Mouse (Mus musculus) bone marrow macrophage, adult 2 months (primary cell): ENCODE results near the gene Lamp1. TPM values are rescaled to one million over a fixed set of nuclear protein-coding genes. Genes with fewer than 3 reads are reported as not detected.

ENCODE experiments used
- H3K27ac ChIP-seq: 2 replicates; pipeline ENCODE4 v1.5.1; 2012; ENCODE audit warnings: low read depth, low read length; ENCODE audit not compliant: insufficient read depth
- H3K4me1 ChIP-seq: 2 replicates; pipeline ENCODE4 v1.6.1; 2012; ENCODE audit warnings: low read length; ENCODE audit not compliant: control insufficient read depth, insufficient read depth
- H3K4me3 ChIP-seq: 2 replicates; pipeline ENCODE4 v1.5.1; 2012; ENCODE audit warnings: mild to moderate bottlenecking, low read length, moderate library complexity; ENCODE audit not compliant: insufficient read depth
- CTCF ChIP-seq: IDR thresholded peaks from 2 replicates; pipeline ENCODE4 v1.5.1; 2012; ENCODE audit warnings: low read depth, mild to moderate bottlenecking, low read length, moderate library complexity
- POLR2A ChIP-seq: IDR thresholded peaks from 2 replicates; pipeline ENCODE4 v1.6.1; 2012; ENCODE audit warnings: mild to moderate bottlenecking, low read depth, low read length, borderline replicate concordance
- polyA plus RNA-seq: library from polyadenylated mRNA; stranded (reverse); fragments of >200 nt; gene quantifications from 2 replicates; pipeline ENCODE4 v1.2.4, GENCODE M21; 2012; ENCODE audit not compliant: missing spikeins, insufficient read depth, insufficient read length

Gene Lamp1
- polyA plus RNA-seq, 1 experiment, result 1,629 TPM

DNA sequence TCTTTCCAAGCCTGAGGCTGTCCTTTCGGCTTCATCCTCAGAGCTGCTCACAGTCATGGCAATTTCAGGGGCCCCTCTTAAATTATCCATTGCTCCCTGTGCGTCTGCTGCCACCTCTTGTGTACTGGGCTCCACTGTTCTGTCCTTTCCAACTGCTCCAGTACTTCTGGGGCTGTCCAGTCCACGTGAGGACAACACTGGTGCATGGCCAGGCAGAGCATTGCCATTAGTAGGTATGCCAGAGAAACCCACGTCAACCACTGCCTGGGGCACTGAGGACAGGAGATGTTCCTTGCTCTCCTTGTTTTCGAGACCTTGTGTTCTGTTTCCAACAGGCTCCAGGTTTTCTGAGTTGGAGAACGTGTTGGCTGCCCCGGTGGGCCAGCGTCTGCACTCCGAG lies 65.5 kb downstream of the Lamp1 start:
- H3K4me1 ChIP-seq, result peaks cover 3% of the 10 kb centered on the region; the same call in 1 of the 2 replicates
- H3K4me3 ChIP-seq, result no peak overlapping the region
- no peak for TF ChIP-seq CTCF
- TF ChIP-seq POLR2A, result no peak
- no peak overlapping the region for H3K27ac ChIP-seq

Other genes with a start within 250 kb of the Lamp1 start
- gene F7, start 133.1 kb upstream of the Lamp1 start, polyA plus RNA-seq, result 0.87 and 1.3 TPM in 2 replicates
- gene F10, start 121.9 kb upstream of the Lamp1 start, polyA plus RNA-seq, result 2.5 and 3.9 TPM in 2 replicates
- not detected in 2 replicates for gene Proz, start 98.2 kb upstream of the Lamp1 start, polyA plus RNA-seq
- 15.8 and 16.4 TPM in 2 replicates for gene Pcid2, start 53.7 kb upstream of the Lamp1 start, polyA plus RNA-seq
- gene Cul4a, start 53.5 kb upstream of the Lamp1 start, polyA plus RNA-seq, result 33.3 and 44.0 TPM in 2 replicates
- 2.0 and 4.0 TPM in 2 replicates for gene Grtp1, start 41.5 kb downstream of the Lamp1 start, polyA plus RNA-seq
- not detected in 2 replicates for gene Adprhl1, start 95.0 kb downstream of the Lamp1 start, polyA plus RNA-seq
- gene Dcun1d2, start 129.0 kb downstream of the Lamp1 start, polyA plus RNA-seq, result 15.4 and 16.2 TPM in 2 replicates
- 36.8 and 41.8 TPM in 2 replicates for gene Tmco3, start 129.0 kb downstream of the Lamp1 start, polyA plus RNA-seq
- 50.0 and 52.0 TPM in 2 replicates for gene Tfdp1, start 179.6 kb downstream of the Lamp1 start, polyA plus RNA-seq
- gene Atp4b, start 237.7 kb downstream of the Lamp1 start, polyA plus RNA-seq, result not detected in 2 replicates
- not detected in 2 replicates for gene Grk1, start 245.9 kb downstream of the Lamp1 start, polyA plus RNA-seq